Mouse (Mus musculus) lung, postnatal 25 days (tissue): ENCODE data around the gene Dpp6.

Source experiments
- DNase-seq: peaks from one replicate; pipeline ENCODE4 v3.0.0; 2022; ENCODE audit warnings: low spot score

Dpp6 gene

GRCm38 (mm10) chr5:27375841-27376240, 558.8 kb downstream of the Dpp6 start:
- DNase-seq = no peak

- no peak for DNase-seq
Observed at GRCm38 (mm10) chr5:27380656-27381385, 563.8 kb downstream of the Dpp6 start.

- no peak for DNase-seq
Observed at GRCm38 (mm10) chr5:27398371-27398770, 581.4 kb downstream of the Dpp6 start.

- no peak for DNase-seq
Observed at GRCm38 (mm10) chr5:27399111-27399510, 582.1 kb downstream of the Dpp6 start.

- DNase-seq = no peak
Observed at GRCm38 (mm10) chr5:27402616-27403015, 585.6 kb downstream of the Dpp6 start.

GRCm38 (mm10) chr5:27408854-27409253, 591.9 kb downstream of the Dpp6 start:
- DNase-seq = no peak

- DNase-seq = peak; percentile 42
Observed at GRCm38 (mm10) chr5:27413023-27413422, 596.0 kb downstream of the Dpp6 start.

GRCm38 (mm10) chr5:27415518-27415917, 598.5 kb downstream of the Dpp6 start:
- no peak for DNase-seq

- no peak for DNase-seq
Observed at GRCm38 (mm10) chr5:27416571-27416970, 599.6 kb downstream of the Dpp6 start.

GRCm38 (mm10) chr5:27417398-27417797, 600.4 kb downstream of the Dpp6 start:
- no peak for DNase-seq

- no peak for DNase-seq
Observed at GRCm38 (mm10) chr5:27418856-27419255, 601.9 kb downstream of the Dpp6 start.

- DNase-seq = no peak
Observed at GRCm38 (mm10) chr5:27421090-27421635, 604.2 kb downstream of the Dpp6 start.

- no peak for DNase-seq
Observed at GRCm38 (mm10) chr5:27423766-27424165, 606.8 kb downstream of the Dpp6 start.

- no peak for DNase-seq
Observed at GRCm38 (mm10) chr5:27424484-27425080, 607.6 kb downstream of the Dpp6 start.

- no peak for DNase-seq
Observed at GRCm38 (mm10) chr5:27426200-27426599, 609.2 kb downstream of the Dpp6 start.

- DNase-seq = no peak
Observed at GRCm38 (mm10) chr5:27433584-27433983, 616.6 kb downstream of the Dpp6 start.

- DNase-seq = no peak
Observed at GRCm38 (mm10) chr5:27453201-27453845, 636.3 kb downstream of the Dpp6 start.

GRCm38 (mm10) chr5:27454386-27454785, 637.4 kb downstream of the Dpp6 start:
- no peak for DNase-seq

GRCm38 (mm10) chr5:27456981-27457380, 640.0 kb downstream of the Dpp6 start:
- no peak for DNase-seq

- no peak for DNase-seq
Observed at GRCm38 (mm10) chr5:27457686-27458085, 640.7 kb downstream of the Dpp6 start.

- no peak for DNase-seq
Observed at GRCm38 (mm10) chr5:27474964-27475465, 658.0 kb downstream of the Dpp6 start.

- no peak for DNase-seq
Observed at GRCm38 (mm10) chr5:27481706-27482105, 664.7 kb downstream of the Dpp6 start.

- DNase-seq = no peak
Observed at GRCm38 (mm10) chr5:27486138-27486537, 669.1 kb downstream of the Dpp6 start.
